Mouse (Mus musculus) liver, embryonic 14.5 days (tissue): ENCODE data around the gene Hoxa13.

Source experiments
- CTCF ChIP-seq: IDR thresholded peaks from 2 replicates; pipeline ENCODE4 v1.5.1; 2016; ENCODE audit warnings: antibody characterized with exemption, low read depth, control low read depth
- EP300 ChIP-seq: IDR thresholded peaks from 2 replicates; pipeline ENCODE4 v1.6.1; 2016; ENCODE audit warnings: antibody characterized with exemption, low read depth

- TF ChIP-seq CTCF (no peak), EP300 (no peak)
Measured at GRCm38 (mm10) chr6:52233546-52234427, 26.9 kb downstream of the Hoxa13 start.
